Mouse (Mus musculus) kidney, embryonic 15.5 days (tissue): ENCODE measurements around the gene Cpne1. TPM values are rescaled to one million over a fixed set of nuclear protein-coding genes. Genes with fewer than 3 reads are reported as not detected.
A peak's percentile ranks its signal among the peaks of the same experiment; 100 is the strongest.
"Not testable (repeated sequence)": the region's sequence is repeated elsewhere in the genome, so short reads cannot be mapped to it uniquely, and the experiment has no call there.

ENCODE experiments used
- ATAC-seq: fragments of 200-750 bp; cut with Nextera tagmentation; replicated peaks from 2 replicates; pipeline ENCODE4 v1.8.0; 2017; ENCODE audit warnings: moderate TSS enrichment; ENCODE audit not compliant: low FRiP score
- H3K27ac ChIP-seq: fragments of 300-500 bp; sonication (generic); 2 replicates; pipeline ENCODE4 v1.5.1; 2015; ENCODE audit warnings: mild to moderate bottlenecking, inconsistent platforms
- H3K27me3 ChIP-seq: fragments of 300-500 bp; sonication (generic); 2 replicates; pipeline ENCODE4 v1.6.1; 2015; ENCODE audit warnings: inconsistent platforms
- H3K36me3 ChIP-seq: fragments of 300-500 bp; sonication (generic); 2 replicates; pipeline ENCODE4 v1.6.1; 2015; ENCODE audit warnings: inconsistent platforms
- H3K4me1 ChIP-seq: fragments of 300-500 bp; sonication (generic); 2 replicates; pipeline ENCODE4 v1.6.1; 2015; ENCODE audit warnings: inconsistent platforms
- H3K4me2 ChIP-seq: fragments of 300-500 bp; sonication (generic); 2 replicates; pipeline ENCODE4 v1.6.1; 2015; ENCODE audit warnings: moderate library complexity, mild to moderate bottlenecking, inconsistent platforms
- H3K4me3 ChIP-seq: fragments of 300-500 bp; sonication (generic); replicated peaks from 2 replicates; pipeline ENCODE4 v1.5.1; 2015; ENCODE audit warnings: mild to moderate bottlenecking, inconsistent platforms
- H3K9ac ChIP-seq: fragments of 300-500 bp; sonication (generic); 2 replicates; pipeline ENCODE4 v1.6.1; 2015; ENCODE audit warnings: mild to moderate bottlenecking, inconsistent platforms
- H3K9me3 ChIP-seq: fragments of 300-500 bp; sonication (generic); replicated peaks from 2 replicates; pipeline ENCODE4 v1.6.1; 2016; ENCODE audit warnings: inconsistent platforms
- WGBS: fragments of 180-500 bp; shearing (Covaris S2); methylation state at CpG from one replicate; pipeline ENCODE4 v1.1.7; 2015; ENCODE audit warnings: mixed read lengths; 5-methylcytosine and 5-hydroxymethylcytosine counted together
- polyA plus RNA-seq: library from polyadenylated mRNA; unstranded; fragments of >200 nt; fragmentation: Nextera tagmentation; extraction: Ambion mirVana; gene quantifications from 2 replicates; pipeline ENCODE4 v1.2.1, GENCODE M21; 2015

Cpne1 gene
- polyA plus RNA-seq, 1 experiment from 2014 or later: 69.6 TPM

DNA sequence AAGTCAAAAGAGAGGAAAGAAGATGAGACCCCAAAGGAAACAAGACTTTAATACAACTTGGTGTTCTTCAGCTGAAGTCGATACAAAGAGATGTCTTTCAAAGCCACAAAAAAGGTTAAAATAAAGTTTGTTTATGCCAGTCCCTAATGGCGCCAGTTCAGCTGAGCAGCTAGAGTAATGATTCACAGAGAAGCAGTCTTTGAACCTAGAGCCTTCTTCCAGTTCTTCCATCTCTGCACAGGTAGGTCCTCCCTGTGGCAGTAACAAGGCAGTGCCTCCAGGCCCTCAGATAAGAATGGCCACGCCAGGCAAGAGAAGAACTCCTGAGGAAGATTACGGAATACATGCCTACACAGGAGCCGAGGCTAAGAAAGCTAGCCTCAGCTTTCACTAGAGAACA lies 12.0 kb upstream of the Cpne1 start:
- Histone ChIP-seq H3K9me3 (0 out of 2 replicates have a peak, but pooled peaks cover 4% of the 10 kb centered on the region), H3K4me3 (no peak overlapping the region), H3K9ac (no peak overlapping the region), H3K27me3 (no peaks in the 10 kb centered on the region), H3K4me2 (no peak overlapping the region), H3K36me3 (peaks cover 40% of the 10 kb centered on the region), H3K27ac (no peak overlapping the region), H3K4me1 (no peaks in the 10 kb centered on the region)
- 93% methylated on average over 5 of the region's 5 CpGs for WGBS
- no peak for ATAC-seq

- H3K27me3 ChIP-seq: no peaks in the 10 kb centered on the region
- 0 out of 2 replicates have a peak, but pooled peaks cover 4% of the 10 kb centered on the region for H3K9me3 ChIP-seq
- no peak overlapping the region for H3K27ac ChIP-seq
- no peak overlapping the region for H3K4me3 ChIP-seq
- no peak overlapping the region for H3K4me2 ChIP-seq
- no peak for ATAC-seq
- H3K4me1 ChIP-seq: no peaks in the 10 kb centered on the region
- no peak overlapping the region for H3K9ac ChIP-seq
- H3K36me3 ChIP-seq: peaks cover 11% of the 10 kb centered on the region; the same call in 1 of the 2 replicates
Observed at GRCm38 (mm10) chr2:156119566-156119965, 7.8 kb upstream of the Cpne1 start.

- H3K9me3 ChIP-seq, H3K4me1 ChIP-seq, ATAC-seq, H3K27me3 ChIP-seq: not testable (repeated sequence)
- peak overlapping the region; percentile 93 for H3K27ac ChIP-seq
- peak overlapping the region; percentile 97 for H3K9ac ChIP-seq
- peak overlapping the region; percentile 67 for H3K4me2 ChIP-seq
- 24% methylated on average over 5 of the region's 5 CpGs for WGBS
- H3K4me3 ChIP-seq: peak overlapping the region; percentile 93
- peaks cover 13% of the 10 kb centered on the region; the same call in 1 of the 2 replicates for H3K36me3 ChIP-seq
Observed at GRCm38 (mm10) chr2:156112080-156112423, 287 bp upstream of the Cpne1 start.

DNA sequence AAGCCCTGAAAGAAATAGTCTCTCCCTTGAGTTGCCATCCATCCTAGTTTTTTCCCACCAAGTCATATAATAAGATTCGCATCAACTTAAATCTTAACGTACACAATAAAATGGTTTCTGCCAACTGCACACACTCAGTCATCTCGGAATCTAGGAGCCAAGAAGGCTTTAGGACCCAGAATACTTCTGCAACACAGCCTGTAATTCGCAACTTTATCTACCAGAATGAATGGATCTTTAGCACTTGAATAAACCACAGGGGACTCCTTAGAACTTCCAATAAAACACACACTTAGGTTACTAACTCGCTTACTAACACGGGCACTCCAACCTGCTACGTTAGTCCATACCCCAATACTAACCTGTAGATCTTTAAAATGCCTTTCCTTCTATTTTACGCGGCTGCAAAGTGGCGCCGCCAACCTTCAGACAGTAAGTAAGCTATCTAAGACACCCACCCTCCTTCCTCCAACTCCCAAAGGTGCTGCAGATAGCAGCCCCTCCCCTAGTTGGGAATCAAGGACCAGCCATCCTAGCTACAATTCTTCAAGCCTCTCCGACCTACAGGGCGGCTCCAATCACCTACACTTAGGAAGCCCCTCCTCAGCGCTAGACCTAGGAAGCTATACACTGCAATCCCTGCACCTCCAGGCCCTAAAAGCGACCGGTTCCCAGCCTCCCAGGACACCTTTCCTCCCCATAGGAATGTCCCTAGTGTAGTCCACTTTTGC lies 973 bp downstream of the Cpne1 start:
- H3K4me2 ChIP-seq: peak overlapping the region; percentile 67
- H3K27me3 ChIP-seq: no peaks in the 10 kb centered on the region
- under 1% methylated on average over 16 of the region's 16 CpGs for WGBS
- H3K4me3 ChIP-seq: peak overlapping the region; percentile 93
- H3K36me3 ChIP-seq: peaks cover 16% of the 10 kb centered on the region; the same call in 1 of the 2 replicates
- peak overlapping the region; percentile 93 for H3K27ac ChIP-seq
- peaks cover 14% of the 10 kb centered on the region for H3K4me1 ChIP-seq
- H3K9me3 ChIP-seq: no peaks in the 10 kb centered on the region
- peak overlapping the region; percentile 97 for H3K9ac ChIP-seq
- ATAC-seq: peak; percentile 82

GRCm38 (mm10) chr2:156091926-156092325 lies 19.8 kb downstream of the Cpne1 start:
- WGBS: 78% methylated on average over 5 of the region's 5 CpGs
- H3K4me3 ChIP-seq: no peak overlapping the region
- no peak for ATAC-seq
- H3K27ac ChIP-seq: no peak overlapping the region
- H3K4me2 ChIP-seq: no peak overlapping the region
- H3K27me3 ChIP-seq: no peaks in the 10 kb centered on the region
- H3K4me1 ChIP-seq: no peaks in the 10 kb centered on the region
- no peaks in the 10 kb centered on the region for H3K9me3 ChIP-seq
- H3K9ac ChIP-seq: no peak overlapping the region
- peaks cover 63% of the 10 kb centered on the region for H3K36me3 ChIP-seq

DNA sequence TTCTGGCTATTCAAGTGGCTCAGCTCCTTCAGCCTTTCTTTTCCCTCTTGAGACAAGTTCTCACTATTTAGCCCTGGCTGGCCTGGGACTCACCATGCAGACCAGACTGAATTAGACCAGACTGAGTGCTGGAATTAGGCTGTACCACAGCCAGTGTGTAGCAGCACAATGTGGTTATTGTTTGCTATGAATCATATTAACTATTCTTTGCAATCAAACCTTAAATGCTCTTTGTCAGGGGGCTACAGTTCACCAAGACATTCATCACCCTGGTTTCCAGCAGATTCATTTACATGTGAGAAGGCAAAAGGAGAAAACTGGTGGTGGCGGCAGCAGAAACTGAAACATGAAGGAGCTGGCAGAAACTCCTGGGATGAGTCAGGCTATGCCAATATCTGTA lies 22.0 kb downstream of the Cpne1 start:
- ATAC-seq: no peak

GRCm38 (mm10) chr2:156087391-156088110 lies 24.2 kb downstream of the Cpne1 start:
- Histone ChIP-seq H3K27ac (no peak overlapping the region), H3K27me3 (no peaks in the 10 kb centered on the region), H3K4me2 (no peak overlapping the region), H3K9ac (no peak overlapping the region), H3K4me1 (no peaks in the 10 kb centered on the region), H3K9me3 (no peaks in the 10 kb centered on the region), H3K36me3 (peaks cover 31% of the 10 kb centered on the region), H3K4me3 (no peak overlapping the region)
- WGBS: 89% methylated on average over 7 of the region's 7 CpGs
- no peak for ATAC-seq

More for the DNA sequence above, 22.0 kb downstream of the Cpne1 start:
- Histone ChIP-seq H3K4me1 (no peaks in the 10 kb centered on the region), H3K27ac (no peak overlapping the region), H3K9ac (no peak overlapping the region), H3K27me3 (no peaks in the 10 kb centered on the region), H3K4me2 (no peak overlapping the region), H3K4me3 (no peak overlapping the region), H3K9me3 (no peaks in the 10 kb centered on the region), H3K36me3 (peaks cover 41% of the 10 kb centered on the region)
- WGBS: 85% methylated on average over 1 of the region's 1 CpGs

DNA sequence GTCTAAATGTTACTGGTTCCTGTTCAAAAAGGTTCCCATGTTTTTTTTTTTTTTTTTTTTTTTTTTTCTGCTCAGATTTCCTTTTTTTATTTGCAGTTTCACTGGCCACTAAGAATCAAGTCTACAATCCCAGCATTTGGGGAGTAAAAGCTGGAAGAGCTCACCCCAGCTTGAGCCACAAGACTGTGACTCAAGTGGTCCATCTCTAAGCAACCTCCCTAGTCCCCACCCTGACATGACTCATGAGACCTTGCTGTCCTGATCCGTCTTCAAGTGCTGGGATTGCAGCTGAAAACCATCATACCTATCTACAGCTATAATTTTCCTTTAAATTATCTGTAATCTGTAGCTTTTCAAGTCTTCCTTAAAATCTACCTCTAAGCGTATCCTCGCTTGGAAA lies 27.2 kb downstream of the Cpne1 start:
- H3K27me3 ChIP-seq: no peaks in the 10 kb centered on the region
- no peak for ATAC-seq
- H3K9me3 ChIP-seq: no peaks in the 10 kb centered on the region
- H3K9ac ChIP-seq: no peak overlapping the region
- peaks cover 15% of the 10 kb centered on the region for H3K36me3 ChIP-seq
- no peak overlapping the region for H3K4me2 ChIP-seq
- H3K4me3 ChIP-seq: no peak overlapping the region
- H3K27ac ChIP-seq: no peak overlapping the region
- 91% methylated on average over 3 of the region's 3 CpGs for WGBS
- 0 out of 2 replicates have a peak, but pooled peaks cover 3% of the 10 kb centered on the region for H3K4me1 ChIP-seq

- Histone ChIP-seq H3K27ac (no peak overlapping the region), H3K27me3 (no peaks in the 10 kb centered on the region), H3K4me1 (0 out of 2 replicates have a peak, but pooled peaks cover 3% of the 10 kb centered on the region), H3K4me3 (no peak overlapping the region), H3K4me2 (no peak overlapping the region), H3K9me3 (no peaks in the 10 kb centered on the region), H3K9ac (no peak overlapping the region), H3K36me3 (peaks cover 44% of the 10 kb centered on the region)
- no peak for ATAC-seq
- 80% methylated on average over 7 of the region's 7 CpGs for WGBS
Observed at GRCm38 (mm10) chr2:156080391-156080790, 31.4 kb downstream of the Cpne1 start.

GRCm38 (mm10) chr2:156079674-156080073 lies 32.1 kb downstream of the Cpne1 start:
- Histone ChIP-seq H3K9me3 (no peaks in the 10 kb centered on the region), H3K9ac (no peak overlapping the region), H3K4me3 (no peak overlapping the region), H3K36me3 (peaks cover 51% of the 10 kb centered on the region), H3K4me2 (no peak overlapping the region), H3K4me1 (0 out of 2 replicates have a peak, but pooled peaks cover 3% of the 10 kb centered on the region), H3K27ac (no peak overlapping the region), H3K27me3 (no peaks in the 10 kb centered on the region)
- 39% methylated on average over 4 of the region's 4 CpGs for WGBS
- no peak for ATAC-seq

GRCm38 (mm10) chr2:156079183-156079560 lies 32.6 kb downstream of the Cpne1 start:
- ATAC-seq: no peak
- Histone ChIP-seq H3K27ac (no peak overlapping the region), H3K36me3 (peaks cover 56% of the 10 kb centered on the region), H3K4me2 (no peak overlapping the region), H3K27me3 (no peaks in the 10 kb centered on the region), H3K9ac (no peak overlapping the region), H3K4me1 (0 out of 2 replicates have a peak, but pooled peaks cover 3% of the 10 kb centered on the region), H3K9me3 (no peaks in the 10 kb centered on the region), H3K4me3 (no peak overlapping the region)
- WGBS: 80% methylated on average over 8 of the region's 8 CpGs

DNA sequence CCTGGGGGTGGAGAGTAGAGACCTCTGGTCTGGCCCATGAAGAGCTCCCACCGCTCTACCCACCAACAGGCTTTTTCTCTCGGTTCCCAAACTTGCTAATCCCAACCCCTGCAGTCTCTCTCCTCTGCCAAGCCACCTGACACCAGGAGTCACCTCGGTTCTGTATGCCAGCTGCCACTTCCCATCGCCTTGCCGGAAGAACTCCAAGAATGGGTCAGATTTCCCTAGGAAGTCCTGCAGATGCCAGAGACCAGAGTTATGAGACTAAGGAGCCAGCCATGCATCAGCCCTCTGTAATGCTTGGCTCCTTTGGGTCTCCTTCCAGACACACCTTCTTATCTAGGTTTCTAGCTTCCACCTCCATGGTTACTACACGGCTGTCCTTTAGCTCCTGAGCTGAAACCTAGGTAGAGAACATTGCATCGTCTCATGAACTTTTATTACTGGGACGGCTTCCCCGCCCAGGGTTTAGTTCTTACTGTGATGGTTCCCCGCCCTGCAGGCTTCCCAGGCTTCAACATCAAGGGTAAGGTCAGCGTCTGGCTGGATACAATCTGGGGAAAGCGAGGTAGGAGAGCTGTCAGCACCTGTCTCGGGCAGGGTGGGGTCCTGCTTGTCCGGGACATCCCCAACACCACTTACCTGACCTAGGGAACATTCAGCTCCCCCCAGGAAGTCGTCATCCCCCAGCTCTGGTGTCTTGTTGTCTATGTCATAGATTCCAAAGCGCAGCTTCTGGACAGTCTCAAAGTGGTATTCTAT lies 33.2 kb downstream of the Cpne1 start:
- Histone ChIP-seq H3K36me3 (peaks cover 62% of the 10 kb centered on the region), H3K9ac (no peak overlapping the region), H3K27me3 (no peaks in the 10 kb centered on the region), H3K4me1 (0 out of 2 replicates have a peak, but pooled peaks cover 3% of the 10 kb centered on the region), H3K4me3 (no peak overlapping the region), H3K4me2 (no peak overlapping the region), H3K9me3 (no peaks in the 10 kb centered on the region), H3K27ac (no peak overlapping the region)
- 91% methylated on average over 16 of the region's 16 CpGs for WGBS
- ATAC-seq: no peak
